Mouse (Mus musculus) E14TG2a.4 (cell line): ENCODE data around the gene Atf3.
"Not testable (repeated sequence)": the region's sequence is repeated elsewhere in the genome, so short reads cannot be mapped to it uniquely, and the experiment has no call there.

Experiments
- H3K27me3 ChIP-seq: 2 replicates; pipeline ENCODE4 v1.6.1; 2014; ENCODE audit warnings: low read length, control low read depth; ENCODE audit not compliant: insufficient read depth
- H3K36me3 ChIP-seq: 2 replicates; pipeline ENCODE4 v1.6.1; 2014; ENCODE audit warnings: low read length, control low read depth; ENCODE audit not compliant: insufficient read depth
- H3K4me1 ChIP-seq: replicated peaks from 2 replicates; pipeline ENCODE4 v1.6.1; 2014; ENCODE audit warnings: low read depth, low read length, control low read depth
- H3K4me3 ChIP-seq: replicated peaks from 2 replicates; pipeline ENCODE4 v1.5.1; 2014; ENCODE audit warnings: mild to moderate bottlenecking, low read length
- H3K9me3 ChIP-seq: 2 replicates; pipeline ENCODE4 v1.6.1; 2014; ENCODE audit warnings: low read length, control low read depth
- CTCF ChIP-seq: conservative IDR thresholded peaks from 2 replicates; pipeline ENCODE4 v1.5.1; 2014; ENCODE audit warnings: low read length
- NANOG ChIP-seq: IDR thresholded peaks from 2 replicates; pipeline ENCODE4 v1.6.1; 2014; ENCODE audit warnings: borderline replicate concordance, low read length, mixed read lengths
- POU5F1 ChIP-seq: IDR thresholded peaks from 2 replicates; pipeline ENCODE4 v1.6.1; 2014; ENCODE audit warnings: low read length, borderline replicate concordance

Atf3 gene

GRCm38 (mm10) chr1:191172487-191172886, 45.4 kb downstream of the Atf3 start:
- H3K9me3 ChIP-seq, result no peaks in the 10 kb centered on the region
- peaks cover 30% of the 10 kb centered on the region for H3K27me3 ChIP-seq
- H3K4me1 ChIP-seq, result no peaks in the 10 kb centered on the region
- no peaks in the 10 kb centered on the region for H3K36me3 ChIP-seq
- no peak overlapping the region for H3K4me3 ChIP-seq
- TF ChIP-seq CTCF, result peak; percentile 48
- TF ChIP-seq NANOG, result no peak

DNA sequence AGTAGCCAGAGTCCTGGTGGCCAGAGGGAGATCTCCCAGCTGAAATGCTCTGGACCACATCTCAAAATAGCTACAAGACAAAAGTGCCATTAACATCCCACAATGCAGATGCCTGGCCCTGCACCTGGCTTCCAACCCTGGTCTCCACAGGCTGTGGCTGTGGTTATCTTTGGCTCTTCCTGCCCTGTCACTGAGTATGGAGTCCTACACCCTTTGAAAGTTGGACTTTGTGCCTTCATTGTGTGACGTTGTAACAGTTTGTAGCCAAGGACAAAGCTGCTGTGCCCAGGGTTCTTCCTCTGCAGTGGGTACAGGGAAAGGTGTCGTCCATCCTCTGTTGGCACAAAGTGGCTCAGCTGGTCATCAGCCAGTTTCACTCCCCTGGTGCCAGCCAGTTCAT, 47.4 kb downstream of the Atf3 start:
- peaks cover 7% of the 10 kb centered on the region; the same call in 1 of the 2 replicates for H3K9me3 ChIP-seq
- peaks cover 19% of the 10 kb centered on the region for H3K27me3 ChIP-seq
- no peaks in the 10 kb centered on the region for H3K4me1 ChIP-seq
- TF ChIP-seq NANOG (no peak), POU5F1 (no peak), CTCF (no peak)
- no peak overlapping the region for H3K4me3 ChIP-seq
- H3K36me3 ChIP-seq, result no peaks in the 10 kb centered on the region

DNA sequence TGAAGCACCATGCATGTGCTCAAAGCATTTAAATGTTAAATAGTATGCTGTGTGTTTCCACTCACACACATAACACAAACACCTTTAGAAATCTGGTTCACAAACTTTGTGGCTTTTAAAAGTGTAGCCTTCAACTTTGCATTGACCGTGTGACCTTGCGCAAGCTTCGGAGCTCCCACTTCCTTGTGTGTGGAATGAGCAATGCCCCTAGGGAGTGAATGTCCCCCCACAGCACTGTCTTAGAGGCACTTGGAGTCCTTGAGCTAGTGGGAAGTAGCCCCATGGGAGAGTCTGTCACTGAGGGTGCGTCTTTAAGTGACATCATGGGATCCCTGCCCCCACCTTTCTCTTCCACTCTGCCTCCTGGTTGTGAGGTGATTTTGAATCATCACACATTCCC, 51.6 kb downstream of the Atf3 start:
- Histone ChIP-seq H3K4me1 (no peaks in the 10 kb centered on the region), H3K9me3 (peaks cover 25% of the 10 kb centered on the region), H3K27me3 (peaks cover 3% of the 10 kb centered on the region; the same call in 1 of the 2 replicates), H3K36me3 (no peaks in the 10 kb centered on the region), H3K4me3 (no peak overlapping the region)
- TF ChIP-seq CTCF, result no peak
- TF ChIP-seq POU5F1, result no peak
- no peak for TF ChIP-seq NANOG

DNA sequence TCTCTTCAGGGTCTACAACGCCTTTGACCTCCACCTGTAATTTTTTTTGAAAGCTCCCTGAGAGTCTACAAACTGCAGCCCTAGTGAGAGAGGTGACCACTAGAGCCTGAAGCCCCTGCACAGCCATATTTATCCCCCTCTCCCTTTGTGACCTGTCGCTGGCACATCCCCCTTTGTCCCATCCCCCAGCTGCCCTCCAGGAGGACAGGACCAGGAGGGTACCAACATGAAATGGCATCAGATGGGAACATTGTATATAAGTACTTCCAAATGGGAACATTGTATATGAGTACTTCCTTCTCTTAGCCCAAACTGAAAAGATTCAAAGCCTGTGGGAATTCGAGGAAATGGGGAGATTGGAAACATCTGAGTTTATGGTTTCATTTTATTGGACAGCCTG, 53.1 kb downstream of the Atf3 start, which contains the start of gene Fam71a:
Gene Fam71a (minus strand): TSS at position 101 of the 400 bp plus-strand sequence.
- TF ChIP-seq POU5F1, result no peak
- TF ChIP-seq CTCF, result no peak
- no peak for TF ChIP-seq NANOG
- no peaks in the 10 kb centered on the region for H3K4me1 ChIP-seq
- peaks cover 39% of the 10 kb centered on the region for H3K9me3 ChIP-seq
- H3K4me3 ChIP-seq, result no peak within 1 kb of the TSS
- no peaks in the 10 kb centered on the region for H3K27me3 ChIP-seq
- no peaks in the 10 kb centered on the region for H3K36me3 ChIP-seq

DNA sequence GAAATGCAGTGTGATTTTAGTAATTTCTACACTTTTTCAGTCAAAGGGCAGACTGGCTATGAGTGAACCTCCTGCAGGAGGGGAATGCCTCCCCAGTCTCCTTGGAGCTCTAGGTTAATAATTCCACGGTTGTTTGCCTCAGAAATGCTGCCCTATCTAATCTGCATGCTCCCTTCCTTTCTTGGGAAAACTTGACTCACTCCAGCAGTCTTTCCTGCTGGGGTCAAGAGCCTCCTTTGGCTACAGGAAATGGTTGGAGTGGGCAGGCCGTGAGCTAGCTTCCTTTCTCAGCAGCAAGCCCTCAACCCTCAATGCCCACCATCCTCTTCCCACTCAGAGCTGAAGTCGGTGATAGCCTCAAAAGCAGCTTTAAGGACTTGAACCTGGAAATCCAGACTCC, 63.5 kb downstream of the Atf3 start:
- Histone ChIP-seq H3K27me3 (no peaks in the 10 kb centered on the region), H3K9me3 (peaks cover 48% of the 10 kb centered on the region), H3K4me1 (no peaks in the 10 kb centered on the region; the same call in 1 of the 2 replicates), H3K36me3 (no peaks in the 10 kb centered on the region), H3K4me3 (no peak overlapping the region)
- TF ChIP-seq NANOG, result no peak
- TF ChIP-seq POU5F1, result no peak
- TF ChIP-seq CTCF, result no peak

DNA sequence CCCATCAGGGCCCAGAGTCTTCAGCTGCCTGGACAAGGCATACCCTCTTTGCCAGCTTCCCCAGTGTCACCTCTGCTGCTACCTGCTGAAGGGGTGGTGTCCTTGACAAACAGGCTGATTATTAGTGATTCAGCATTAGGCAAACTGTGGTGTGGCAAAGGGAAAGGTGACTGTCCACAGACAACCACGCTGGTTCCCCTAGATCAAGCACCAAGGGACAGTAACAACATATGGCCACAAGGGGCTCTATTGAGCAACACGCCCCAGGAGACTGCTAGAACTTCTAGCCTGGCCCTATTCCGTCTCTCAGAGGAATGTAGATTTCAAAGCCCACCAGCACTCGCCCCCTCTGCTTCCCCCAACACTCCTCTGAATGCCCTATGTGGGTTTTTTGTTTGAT, 64.8 kb downstream of the Atf3 start:
- Histone ChIP-seq H3K4me3 (no peak overlapping the region), H3K4me1 (no peaks in the 10 kb centered on the region; the same call in 1 of the 2 replicates), H3K9me3 (peaks cover 38% of the 10 kb centered on the region), H3K27me3 (no peaks in the 10 kb centered on the region), H3K36me3 (no peaks in the 10 kb centered on the region)
- TF ChIP-seq POU5F1, result no peak
- peak; percentile 84 for TF ChIP-seq CTCF
- no peak for TF ChIP-seq NANOG

GRCm38 (mm10) chr1:191150924-191151605, 66.8 kb downstream of the Atf3 start:
- no peaks in the 10 kb centered on the region; the same call in 1 of the 2 replicates for H3K4me1 ChIP-seq
- no peak overlapping the region for H3K4me3 ChIP-seq
- TF ChIP-seq POU5F1, result no peak
- TF ChIP-seq CTCF, result no peak
- H3K36me3 ChIP-seq, result no peaks in the 10 kb centered on the region
- H3K27me3 ChIP-seq, result no peaks in the 10 kb centered on the region
- peaks cover 19% of the 10 kb centered on the region for H3K9me3 ChIP-seq

GRCm38 (mm10) chr1:191149489-191149888, 68.3 kb downstream of the Atf3 start:
- H3K4me3 ChIP-seq, H3K9me3 ChIP-seq, H3K4me1 ChIP-seq, H3K27me3 ChIP-seq, H3K36me3 ChIP-seq: not testable (repeated sequence)

DNA sequence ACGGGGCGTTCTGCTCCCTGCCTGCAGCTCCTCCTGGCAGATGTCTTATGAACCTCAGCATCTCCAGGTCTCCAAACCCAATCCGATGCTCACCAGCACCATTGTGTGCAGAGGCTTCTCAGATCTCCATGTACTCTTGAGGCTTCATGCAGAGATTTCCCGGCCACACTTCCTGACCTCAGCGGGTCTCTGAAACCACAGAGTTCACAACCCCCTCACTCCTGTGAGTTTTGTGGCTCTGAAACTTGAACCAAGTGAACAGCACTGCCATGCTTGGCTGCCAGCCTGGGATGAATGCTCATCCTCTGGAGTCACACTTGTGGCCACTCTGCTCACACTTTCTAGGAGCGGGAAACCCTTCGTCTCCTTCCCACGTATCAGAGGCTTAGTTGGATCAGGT, 76.9 kb downstream of the Atf3 start:
- peaks cover 12% of the 10 kb centered on the region; the same call in 1 of the 2 replicates for H3K4me1 ChIP-seq
- no peak overlapping the region for H3K4me3 ChIP-seq
- peaks cover 53% of the 10 kb centered on the region for H3K9me3 ChIP-seq
- no peaks in the 10 kb centered on the region for H3K36me3 ChIP-seq
- H3K27me3 ChIP-seq, result no peaks in the 10 kb centered on the region
- TF ChIP-seq NANOG (no peak), POU5F1 (no peak), CTCF (no peak)
